Mouse (Mus musculus): ENCODE measurements around the gene Car10.

DNA sequence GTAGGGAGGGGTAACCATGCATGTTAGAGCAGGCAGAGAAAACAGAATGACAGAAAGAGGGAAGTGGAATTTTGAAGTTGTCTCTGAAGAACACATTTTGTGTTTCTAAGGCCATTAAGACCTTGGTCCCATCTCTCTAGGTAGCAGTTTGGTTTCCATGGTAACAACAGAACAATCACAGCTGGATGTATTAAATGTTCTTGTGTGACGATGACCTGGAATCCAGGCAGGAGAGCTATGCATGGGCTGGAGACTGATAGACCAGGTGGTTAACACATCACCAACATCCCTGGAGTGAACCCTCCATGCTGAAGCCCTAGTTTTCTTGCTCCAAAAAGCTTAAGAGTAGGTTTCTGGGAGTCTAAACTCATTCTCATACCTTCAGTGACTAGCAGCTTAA lies 505.7 kb downstream of the Car10 start:
- no peak for TF ChIP-seq CTCF (IDR thresholded peaks at IDR 0.05; ENCODE audit: low read depth)
- TF ChIP-seq EP300 (optimal IDR thresholded peaks at IDR 0.05): no peak
